Mouse (Mus musculus) ES-E14 (cell line): Measurements from ENCODE around the gene Ccdc153. TPM values are rescaled to one million over a fixed set of nuclear protein-coding genes. Genes with fewer than 3 reads are reported as not detected.

ENCODE experiments used
- DNase-seq: peaks from one replicate; pipeline ENCODE4 v3.0.0-alpha.2; 2013; ENCODE audit warnings: low read depth, low spot score
- H3K27ac ChIP-seq: 2 replicates; pipeline ENCODE4 v1.5.1; 2012; ENCODE audit warnings: low read depth, mild to moderate bottlenecking, low read length, moderate library complexity, mixed read lengths; ENCODE audit not compliant: poor library complexity, insufficient read depth, severe bottlenecking
- H3K36me3 ChIP-seq: 2 replicates; pipeline ENCODE4 v1.6.1; 2012; ENCODE audit warnings: mild to moderate bottlenecking, low read length, moderate library complexity, mixed read lengths; ENCODE audit not compliant: control insufficient read depth, poor library complexity, insufficient read depth, severe bottlenecking
- H3K4me1 ChIP-seq, 2 experiments: fragments of 150-350 bp in 1 of 2; sonication (generic) in 1 of 2; 2 replicates each; pipeline ENCODE4 v1.6.1; 2012; ENCODE audit warnings: low read length in 2 of 2, mild to moderate bottlenecking in 1 of 2, mixed read lengths in 1 of 2; ENCODE audit not compliant: control insufficient read depth in 2 of 2, insufficient read depth in 2 of 2, poor library complexity in 1 of 2
- H3K4me3 ChIP-seq, 2 experiments: fragments of 150-350 bp in 1 of 2; sonication (generic) in 1 of 2; 2 replicates each; pipeline ENCODE4 v1.5.1; 2012; ENCODE audit warnings: low read length in 2 of 2, low read depth in 1 of 2, mild to moderate bottlenecking in 1 of 2, mixed read lengths in 1 of 2; ENCODE audit not compliant: insufficient read depth in 1 of 2, poor library complexity in 1 of 2, severe bottlenecking in 1 of 2
- H3K9ac ChIP-seq: 2 replicates; pipeline ENCODE4 v1.6.1; 2012; ENCODE audit warnings: low read depth, mild to moderate bottlenecking, low read length, mixed read lengths; ENCODE audit not compliant: poor library complexity, insufficient read depth, severe bottlenecking
- H3K9me3 ChIP-seq: fragments of 150-350 bp; sonication (generic); 2 replicates; pipeline ENCODE4 v1.6.1; 2012; ENCODE audit warnings: low read depth, mild to moderate bottlenecking, low read length; ENCODE audit not compliant: control insufficient read depth, insufficient read depth
- CHD2 ChIP-seq: IDR thresholded peaks from 2 replicates; pipeline ENCODE4 v1.6.1; 2014; ENCODE audit warnings: mild to moderate bottlenecking, low read depth, low read length, inconsistent platforms
- HCFC1 ChIP-seq: IDR thresholded peaks from 2 replicates; pipeline ENCODE4 v1.6.1; 2012; ENCODE audit warnings: low read length, inconsistent platforms, borderline replicate concordance; ENCODE audit not compliant: insufficient read depth
- MAFK ChIP-seq: IDR thresholded peaks from 2 replicates; pipeline ENCODE4 v1.6.1; 2014; ENCODE audit warnings: mild to moderate bottlenecking, low read depth, low read length, inconsistent platforms; ENCODE audit not compliant: insufficient read depth
- ZC3H11A ChIP-seq: IDR thresholded peaks from 2 replicates; pipeline ENCODE4 v1.6.1; 2012; ENCODE audit warnings: low read depth, mild to moderate bottlenecking, inconsistent platforms, low read length, borderline replicate concordance
- ZNF384 ChIP-seq: IDR thresholded peaks from 2 replicates; pipeline ENCODE4 v1.6.1; 2012; ENCODE audit warnings: low read depth, low read length, inconsistent platforms
- in situ Hi-C, 2 experiments: fragments of 600-800 bp; cut with MboI; formaldehyde crosslinking; loops; one replicate each; pipeline ENCODE4 v1.15.1; 2025; ENCODE audit warnings: low sequenced_read_pairs in 2 of 2, inconsistent platforms in 1 of 2; ENCODE audit not compliant: unreplicated experiment in 2 of 2
- total RNA-seq: library from RNA; depleted of rRNA; stranded (reverse); fragments of 300-350 nt; gene quantifications from 2 replicates; pipeline ENCODE4 v1.2.3, GENCODE M21; 2012

Ccdc153 gene
- total RNA-seq, 1 experiment: not detected

DNA sequence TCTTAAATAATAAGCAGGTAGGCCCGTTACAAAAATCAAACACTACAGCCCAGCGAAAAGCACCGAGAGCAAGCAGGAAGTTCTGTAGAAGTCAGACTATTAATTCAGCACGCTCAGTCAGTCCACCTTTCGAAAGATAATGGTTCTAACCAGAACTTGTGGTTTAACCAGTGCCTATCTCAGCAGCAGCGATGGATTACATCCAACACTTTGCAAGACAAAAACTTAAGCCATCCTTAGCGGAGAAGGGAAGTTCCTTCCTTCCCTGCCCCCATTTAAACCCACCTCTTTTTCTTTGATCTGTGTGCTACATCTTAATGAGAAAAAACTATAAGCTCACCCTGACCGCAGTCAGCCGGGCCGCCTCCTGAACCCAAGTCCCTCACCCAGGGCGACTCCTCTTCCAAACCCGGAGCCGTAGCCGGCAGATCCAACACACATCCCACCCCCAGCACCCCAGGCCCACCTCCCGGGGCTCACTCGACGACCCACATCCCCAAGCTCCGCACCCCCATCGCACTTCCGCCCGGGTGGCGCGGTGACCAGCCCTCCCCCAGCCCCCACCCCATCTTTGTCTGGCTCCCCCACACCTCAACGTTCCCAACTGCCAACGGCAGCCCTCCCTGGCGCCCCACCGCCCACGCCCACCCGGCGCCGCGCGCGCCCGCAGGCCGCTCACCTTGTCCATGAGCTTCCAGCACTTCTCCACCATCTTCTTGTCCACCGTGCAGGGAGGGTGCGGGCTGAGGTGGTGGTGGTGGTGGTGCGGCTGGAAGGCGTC, 7.3 kb upstream of the Ccdc153 start:
- peak overlapping the region; percentile 74 for H3K27ac ChIP-seq
- DNase-seq: peak; percentile 25
- H3K4me3 ChIP-seq: peak overlapping the region; percentile 80 to 92
- peak overlapping the region; percentile 92 for H3K9ac ChIP-seq
- peaks cover 2 to 4% of the 10 kb centered on the region in 2 experiments; a peak in 2 of 4 replicates for H3K4me1 ChIP-seq
- in situ Hi-C loops: no loop called here
- peaks cover under 1% of the 10 kb centered on the region; the same call in 1 of the 2 replicates for H3K36me3 ChIP-seq
- H3K9me3 ChIP-seq: no peaks in the 10 kb centered on the region
- TF ChIP-seq ZC3H11A (no peak), ZNF384 (no peak), CHD2 (no peak), MAFK (no peak), HCFC1 (0 out of 2 replicates have a peak, but pooled peaks have one; percentile 32)

DNA sequence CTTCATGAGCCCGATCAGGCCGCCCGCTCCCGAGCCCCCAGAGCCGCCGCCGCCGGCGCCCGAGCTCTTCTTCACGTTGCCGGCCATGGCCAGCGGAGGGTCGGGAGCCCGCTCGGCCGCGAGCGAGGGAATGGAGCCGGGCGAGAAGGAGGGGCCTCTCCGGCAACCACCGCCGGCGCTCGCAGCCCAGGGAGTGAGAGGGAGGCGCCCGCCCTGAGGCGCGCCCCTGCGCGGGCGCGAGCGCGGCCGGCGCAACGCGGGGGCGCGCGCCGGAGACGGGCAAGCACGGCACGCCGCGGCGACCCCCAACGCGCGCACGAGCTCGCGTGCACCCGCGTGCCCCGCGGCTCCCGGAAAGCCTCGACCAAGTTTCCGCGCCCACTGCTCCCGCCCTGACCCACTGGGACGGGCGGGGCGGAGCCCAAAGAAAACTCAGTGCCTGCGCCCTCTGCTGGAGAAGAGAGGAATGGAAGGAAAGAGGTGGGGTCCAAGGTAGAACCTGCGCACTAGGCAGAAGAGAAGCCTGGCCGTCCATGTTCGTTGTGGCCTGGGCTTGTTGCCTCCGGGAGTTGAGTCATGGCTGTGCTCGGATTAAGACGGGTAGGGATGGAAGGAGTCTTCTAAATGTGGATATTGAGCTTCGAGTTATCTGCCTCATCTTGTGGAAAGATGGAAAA, 6.5 kb upstream of the Ccdc153 start, which contains the start of gene Cbl:
Gene Cbl, minus strand, starts transcription at position 248 of the 677 bp plus-strand sequence.
- DNase-seq: peak; percentile 98
- Histone ChIP-seq H3K4me1 (peaks cover 2 to 4% of the 10 kb centered on the region in 2 experiments; a peak in 2 of 4 replicates), H3K9me3 (no peaks in the 10 kb centered on the region), H3K4me3 (peak within 1 kb of the TSS; percentile 80 to 92), H3K9ac (peak within 1 kb of the TSS; percentile 92), H3K27ac (peak within 1 kb of the TSS; percentile 74), H3K36me3 (no peaks in the 10 kb centered on the region)
- in situ Hi-C loops: no loop called here
- peak; percentile 80; the same call in 1 of the 2 replicates for TF ChIP-seq HCFC1
- TF ChIP-seq CHD2: no peak
- no peak for TF ChIP-seq ZNF384
- 0 out of 2 replicates have a peak, but pooled peaks have one; percentile 26 for TF ChIP-seq MAFK
- TF ChIP-seq ZC3H11A: no peak

DNA sequence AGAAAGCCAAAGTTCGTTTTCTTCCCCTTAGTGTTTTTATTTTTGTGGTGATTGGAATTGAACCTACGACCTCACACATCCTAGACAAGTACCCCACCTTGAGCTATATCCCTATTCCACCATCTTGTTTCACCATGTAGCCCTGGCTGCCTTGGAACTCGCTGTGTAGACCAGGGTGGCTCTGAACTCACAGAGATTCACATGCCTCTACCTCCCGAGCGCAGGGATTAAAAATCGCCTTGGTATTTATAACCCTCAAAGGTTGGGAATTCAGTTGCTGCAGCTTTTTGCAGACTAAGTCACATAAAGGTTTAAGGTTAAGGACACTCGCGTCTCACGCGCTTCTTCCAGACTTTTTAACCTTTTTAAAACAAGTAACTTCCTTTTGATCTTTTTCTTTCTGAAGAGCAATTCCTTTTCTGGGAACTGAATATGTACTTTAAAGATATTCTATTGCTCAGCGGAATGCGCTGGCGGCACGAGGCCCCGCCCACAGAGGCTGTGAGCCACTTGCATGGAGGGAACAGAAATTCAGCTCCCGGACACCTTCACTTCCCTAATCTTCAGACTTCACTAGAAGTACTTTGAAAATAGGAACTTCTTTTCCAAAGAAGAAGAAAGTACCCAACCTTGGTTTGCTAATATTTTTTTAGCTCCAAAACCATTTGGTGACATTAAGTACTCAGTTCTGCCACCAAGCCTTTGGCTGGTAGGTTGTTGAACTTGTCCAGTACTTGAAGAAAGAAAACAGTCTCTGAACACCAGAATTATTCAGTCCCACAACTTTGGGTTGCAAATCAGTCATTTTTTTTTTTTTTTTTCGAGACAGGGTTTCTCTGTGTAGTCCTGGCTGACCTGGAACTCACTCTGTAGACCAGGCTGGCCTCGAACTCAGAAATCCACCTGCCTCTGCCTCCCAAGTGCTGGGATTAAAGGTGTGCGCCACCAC, 5.7 kb upstream of the Ccdc153 start:
- H3K4me3 ChIP-seq: peak overlapping the region; percentile 63 to 73
- H3K4me1 ChIP-seq: peaks cover 2 to 4% of the 10 kb centered on the region in 2 experiments; a peak in 2 of 4 replicates
- TF ChIP-seq MAFK (0 out of 2 replicates have a peak, but pooled peaks have one; percentile 4), HCFC1 (no peak)
- peak overlapping the region; percentile 29; the same call in 1 of the 2 replicates for H3K27ac ChIP-seq
- H3K9ac ChIP-seq: peak overlapping the region; percentile 72
- H3K9me3 ChIP-seq: no peaks in the 10 kb centered on the region
- H3K36me3 ChIP-seq: no peaks in the 10 kb centered on the region
- in situ Hi-C loops: no loop called here
- peak; percentile 40 for DNase-seq

DNA sequence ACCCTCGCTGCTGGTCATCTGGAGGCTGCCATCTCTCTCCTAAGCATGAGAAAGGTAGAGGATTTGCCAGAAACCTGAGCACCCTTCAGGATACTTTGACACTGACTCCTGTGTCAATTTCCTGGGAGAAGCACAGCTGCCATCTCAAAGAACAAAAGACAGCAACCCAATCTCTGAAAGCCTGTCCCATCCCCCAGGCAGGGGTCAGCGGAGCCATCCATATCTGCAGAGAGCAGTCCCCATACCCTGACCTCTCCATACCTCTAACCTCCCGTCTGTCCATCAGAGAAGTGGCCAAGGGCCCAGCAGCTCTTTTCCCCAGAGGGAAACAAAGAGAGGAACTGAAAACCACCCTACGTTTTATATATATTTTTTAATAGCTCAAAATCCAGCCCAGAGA, 3.9 kb upstream of the Ccdc153 start:
- H3K9ac ChIP-seq: no peak overlapping the region
- in situ Hi-C loops: no loop called here
- H3K27ac ChIP-seq: no peak overlapping the region
- no peak for TF ChIP-seq MAFK
- TF ChIP-seq ZNF384: no peak
- no peak for TF ChIP-seq CHD2
- no peak for TF ChIP-seq ZC3H11A
- no peak for TF ChIP-seq HCFC1
- peaks cover 2 to 4% of the 10 kb centered on the region in 2 experiments; a peak in 2 of 4 replicates for H3K4me1 ChIP-seq
- DNase-seq: no peak
- H3K4me3 ChIP-seq: no peak overlapping the region
- no peaks in the 10 kb centered on the region for H3K36me3 ChIP-seq
- H3K9me3 ChIP-seq: no peaks in the 10 kb centered on the region
